Mouse (Mus musculus) kidney, embryonic 14.5 days (tissue): ENCODE data around the gene Alb. TPM values are rescaled to one million over a fixed set of nuclear protein-coding genes. Genes with fewer than 3 reads are reported as not detected.

Experiments used
- ATAC-seq: fragments of 200-750 bp; cut with Nextera tagmentation; 2 replicates; pipeline ENCODE4 v1.8.0; 2017; ENCODE audit warnings: moderate number of reproducible peaks, mild to moderate bottlenecking, moderate TSS enrichment, moderate library complexity; ENCODE audit not compliant: low FRiP score, low TSS enrichment
- H3K27ac ChIP-seq: fragments of 300-500 bp; sonication (generic); 2 replicates; pipeline ENCODE4 v1.5.1; 2014; ENCODE audit warnings: low read depth, mild to moderate bottlenecking, low read length, moderate library complexity, mixed read lengths
- H3K27me3 ChIP-seq: fragments of 300-500 bp; sonication (generic); 2 replicates; pipeline ENCODE4 v1.6.1; 2014; ENCODE audit warnings: mild to moderate bottlenecking, low read length; ENCODE audit not compliant: control insufficient read depth, insufficient read depth
- H3K36me3 ChIP-seq: fragments of 300-500 bp; sonication (generic); 2 replicates; pipeline ENCODE4 v1.6.1; 2014; ENCODE audit warnings: low read length, mixed read lengths; ENCODE audit not compliant: control insufficient read depth, insufficient read depth
- H3K4me1 ChIP-seq: fragments of 300-500 bp; sonication (generic); 2 replicates; pipeline ENCODE4 v1.6.1; 2014; ENCODE audit warnings: low read length, mixed read lengths; ENCODE audit not compliant: control insufficient read depth, insufficient read depth
- H3K4me2 ChIP-seq: fragments of 300-500 bp; sonication (generic); replicated peaks from 2 replicates; pipeline ENCODE4 v1.6.1; 2014; ENCODE audit warnings: low read depth, mild to moderate bottlenecking, low read length
- H3K4me3 ChIP-seq: fragments of 300-500 bp; sonication (generic); 2 replicates; pipeline ENCODE4 v1.5.1; 2014; ENCODE audit warnings: mild to moderate bottlenecking, low read length
- H3K9ac ChIP-seq: fragments of 300-500 bp; sonication (generic); 2 replicates; pipeline ENCODE4 v1.6.1; 2014; ENCODE audit warnings: low read depth, mild to moderate bottlenecking, low read length, moderate library complexity
- H3K9me3 ChIP-seq: fragments of 300-500 bp; sonication (generic); 2 replicates; pipeline ENCODE4 v1.6.1; 2016; ENCODE audit warnings: low read length; ENCODE audit not compliant: control insufficient read depth
- WGBS: fragments of 180-500 bp; shearing (Covaris S2); extraction: QIAGEN DNeasy Blood & Tissue Kit; methylation state at CpG from one replicate; pipeline ENCODE4 v1.1.7; 2014; 5-methylcytosine and 5-hydroxymethylcytosine counted together
- polyA plus RNA-seq: library from polyadenylated mRNA; unstranded; fragments of >200 nt; fragmentation: Nextera tagmentation; extraction: Ambion mirVana; gene quantifications from 2 replicates; pipeline ENCODE4 v1.2.1, GENCODE M21; 2014

The Alb gene
- polyA plus RNA-seq, 1 experiment from 2014 or later: 1.7 TPM

GRCm38 (mm10) chr5:90477308-90478140 lies 16.8 kb downstream of the Alb start:
- 73% methylated on average over 7 of the region's 7 CpGs for WGBS
- Histone ChIP-seq H3K9me3 (no peaks in the 10 kb centered on the region), H3K4me2 (no peak overlapping the region), H3K4me1 (no peaks in the 10 kb centered on the region), H3K27ac (no peak overlapping the region), H3K27me3 (no peaks in the 10 kb centered on the region), H3K9ac (no peak overlapping the region), H3K36me3 (no peaks in the 10 kb centered on the region), H3K4me3 (no peak overlapping the region)
- no peak for ATAC-seq

DNA sequence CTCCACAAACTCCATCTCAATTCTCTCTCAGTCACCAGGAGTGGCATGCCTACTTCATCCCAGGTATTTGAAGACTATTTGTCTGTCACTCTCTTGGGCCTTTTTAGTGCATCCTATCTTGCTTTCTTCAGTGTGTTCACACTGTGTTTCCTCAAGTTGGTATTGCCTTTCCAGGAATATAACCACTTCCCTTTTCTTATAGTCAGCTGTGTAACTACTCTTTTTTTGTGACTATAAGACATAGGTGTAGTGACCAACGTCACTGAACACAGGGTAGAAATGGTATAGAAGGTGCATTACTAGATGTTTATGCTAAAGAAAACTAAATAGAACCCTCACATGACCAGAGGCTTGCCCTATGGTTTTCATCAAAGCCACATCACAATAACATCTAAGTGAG lies 18.2 kb downstream of the Alb start:
- Histone ChIP-seq H3K4me2 (no peak overlapping the region), H3K27me3 (no peaks in the 10 kb centered on the region), H3K4me1 (no peaks in the 10 kb centered on the region), H3K27ac (no peak overlapping the region), H3K36me3 (no peaks in the 10 kb centered on the region), H3K9me3 (no peaks in the 10 kb centered on the region), H3K4me3 (no peak overlapping the region), H3K9ac (no peak overlapping the region)
- 88% methylated on average over 1 of the region's 1 CpGs for WGBS
- ATAC-seq: no peak

GRCm38 (mm10) chr5:90485597-90485996 lies 24.9 kb downstream of the Alb start:
- Histone ChIP-seq H3K9me3 (no peaks in the 10 kb centered on the region), H3K4me1 (no peaks in the 10 kb centered on the region), H3K36me3 (no peaks in the 10 kb centered on the region), H3K4me3 (no peak overlapping the region), H3K27me3 (no peaks in the 10 kb centered on the region), H3K4me2 (no peak overlapping the region), H3K27ac (no peak overlapping the region), H3K9ac (no peak overlapping the region)
- 90% methylated on average over 7 of the region's 7 CpGs for WGBS
- ATAC-seq: no peak

GRCm38 (mm10) chr5:90488323-90488722 lies 27.6 kb downstream of the Alb start:
- Histone ChIP-seq H3K9ac (no peak overlapping the region), H3K9me3 (no peaks in the 10 kb centered on the region), H3K27me3 (no peaks in the 10 kb centered on the region), H3K4me1 (no peaks in the 10 kb centered on the region), H3K4me2 (no peak overlapping the region), H3K36me3 (no peaks in the 10 kb centered on the region), H3K4me3 (no peak overlapping the region), H3K27ac (no peak overlapping the region)
- no peak for ATAC-seq
- WGBS: 87% methylated on average over 7 of the region's 7 CpGs

GRCm38 (mm10) chr5:90490518-90490917 lies 29.8 kb downstream of the Alb start, which contains the start of gene Afp:
Gene Afp, plus strand, starts transcription at chr5:90490737.
- H3K9me3 ChIP-seq: no peaks in the 10 kb centered on the region
- 81% methylated on average over 7 of the region's 7 CpGs for WGBS
- no peaks in the 10 kb centered on the region for H3K27me3 ChIP-seq
- H3K36me3 ChIP-seq: no peaks in the 10 kb centered on the region
- no peak within 1 kb of the TSS for H3K27ac ChIP-seq
- no peak within 1 kb of the TSS for H3K4me3 ChIP-seq
- no peak within 1 kb of the TSS; the same call in 1 of the 2 replicates for H3K4me2 ChIP-seq
- ATAC-seq: no peak
- H3K9ac ChIP-seq: no peak within 1 kb of the TSS
- H3K4me1 ChIP-seq: no peaks in the 10 kb centered on the region

GRCm38 (mm10) chr5:90492440-90492839 lies 31.7 kb downstream of the Alb start:
- Histone ChIP-seq H3K27me3 (no peaks in the 10 kb centered on the region), H3K4me2 (no peak overlapping the region), H3K27ac (no peak overlapping the region), H3K9ac (no peak overlapping the region), H3K4me1 (no peaks in the 10 kb centered on the region), H3K9me3 (no peaks in the 10 kb centered on the region), H3K36me3 (no peaks in the 10 kb centered on the region), H3K4me3 (no peak overlapping the region)
- no peak for ATAC-seq
- WGBS: 66% methylated on average over 9 of the region's 9 CpGs

DNA sequence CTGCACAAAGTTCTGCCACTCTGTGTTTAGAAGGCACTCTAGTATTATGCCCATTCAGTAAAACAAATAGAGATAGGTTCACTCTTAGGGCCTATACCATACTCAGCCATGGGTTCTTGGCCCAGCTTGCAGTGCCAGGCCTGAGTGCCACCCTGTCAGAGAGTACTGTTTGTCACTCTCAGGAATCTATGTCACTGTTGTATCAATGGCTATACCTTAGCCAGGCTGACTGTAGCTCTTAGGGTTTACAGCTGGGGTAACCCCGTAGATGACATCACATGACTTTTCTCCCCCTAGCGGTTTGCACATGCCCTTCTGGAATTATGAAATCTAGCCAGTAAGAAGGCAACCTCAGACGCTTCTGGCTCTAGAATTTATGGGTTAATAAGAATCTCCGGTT lies 33.6 kb downstream of the Alb start:
- no peaks in the 10 kb centered on the region for H3K4me1 ChIP-seq
- no peak overlapping the region for H3K9ac ChIP-seq
- H3K27me3 ChIP-seq: no peaks in the 10 kb centered on the region
- no peaks in the 10 kb centered on the region for H3K9me3 ChIP-seq
- whole genome bisulfite sequencing: 91% methylated on average over 4 of the region's 4 CpGs
- no peak overlapping the region for H3K4me3 ChIP-seq
- H3K36me3 ChIP-seq: no peaks in the 10 kb centered on the region
- no peak overlapping the region for H3K27ac ChIP-seq
- no peak overlapping the region for H3K4me2 ChIP-seq
- ATAC-seq: no peak

DNA sequence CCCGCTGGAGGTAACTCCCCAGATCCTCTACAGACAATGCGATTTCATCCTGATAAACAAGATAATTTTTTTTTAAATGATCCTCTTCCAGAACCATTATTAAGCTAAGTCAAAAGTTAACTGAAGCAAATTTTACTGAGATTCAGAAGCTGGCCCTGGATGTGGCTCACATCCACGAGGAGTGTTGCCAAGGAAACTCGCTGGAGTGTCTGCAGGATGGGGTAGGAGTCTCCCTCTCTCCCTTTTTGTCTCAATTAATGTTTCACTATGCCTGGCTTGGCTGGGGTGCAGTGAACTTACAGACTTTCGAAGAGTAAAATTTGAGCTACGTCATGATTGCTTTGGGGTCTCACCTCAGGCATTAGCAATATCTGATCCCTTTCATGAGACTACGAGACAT lies 38.8 kb downstream of the Alb start:
- Histone ChIP-seq H3K4me2 (no peak overlapping the region), H3K36me3 (no peaks in the 10 kb centered on the region), H3K4me1 (no peaks in the 10 kb centered on the region), H3K9me3 (no peaks in the 10 kb centered on the region), H3K27me3 (no peaks in the 10 kb centered on the region), H3K27ac (no peak overlapping the region), H3K9ac (no peak overlapping the region), H3K4me3 (no peak overlapping the region)
- 80% methylated on average over 7 of the region's 7 CpGs for WGBS
- no peak for ATAC-seq

- 6% methylated on average over 6 of the region's 6 CpGs for WGBS
These were observed 40.0 kb downstream of the Alb start for GRCm38 (mm10) chr5:90500714-90501113.

More at GRCm38 (mm10) chr5:90500714-90501113, 40.0 kb downstream of the Alb start:
- Histone ChIP-seq H3K36me3 (no peaks in the 10 kb centered on the region), H3K9ac (no peak overlapping the region), H3K4me2 (no peak overlapping the region), H3K27ac (no peak overlapping the region), H3K4me3 (no peak overlapping the region), H3K9me3 (no peaks in the 10 kb centered on the region), H3K4me1 (no peaks in the 10 kb centered on the region), H3K27me3 (no peaks in the 10 kb centered on the region)
- ATAC-seq: peak; percentile 62
